Mouse (Mus musculus): ENCODE results near the gene Gnpnat1. TPM values are rescaled to one million over a fixed set of nuclear protein-coding genes. Genes with fewer than 3 reads are reported as not detected.

The Gnpnat1 gene
- polyA plus RNA-seq, 1 experiment from 2014 or later, result 33.7 TPM

DNA sequence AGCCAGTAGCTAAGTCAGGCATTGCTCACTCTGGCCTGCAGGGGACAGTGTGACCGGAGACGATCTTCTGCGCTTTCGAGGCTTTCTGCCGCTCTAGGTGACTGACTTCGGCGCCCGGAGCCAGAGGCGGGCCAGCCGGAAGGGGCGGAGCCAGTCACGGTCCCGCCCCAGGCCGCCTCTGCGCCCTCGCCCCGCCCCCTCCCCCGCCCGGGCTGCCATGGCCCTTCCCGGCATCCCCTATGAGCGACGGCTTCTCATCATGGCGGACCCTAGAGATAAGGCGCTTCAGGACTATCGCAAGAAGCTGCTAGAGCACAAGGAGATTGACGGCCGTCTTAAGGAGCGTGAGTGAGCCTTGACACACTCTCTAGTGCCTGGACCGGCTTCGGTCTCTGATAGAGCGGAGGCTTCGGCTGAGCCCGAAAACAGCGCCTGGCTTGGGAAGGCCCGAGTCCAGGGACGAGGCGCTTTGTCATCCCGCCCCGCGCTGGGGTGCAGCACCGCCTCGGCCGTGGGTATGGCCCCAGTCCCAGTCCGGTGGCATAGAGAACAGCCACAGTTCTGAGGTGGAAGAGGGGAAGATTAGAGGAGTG is 75.0 kb downstream of the Gnpnat1 start, which contains the start of gene Psmc6:
Psmc6 (plus strand) TSS at position 200 of the 593 bp plus-strand sequence.
- Histone ChIP-seq H3K4me2 (ENCODE audit: low read depth, low read length, severe bottlenecking) (peak within 1 kb of the TSS; percentile 61), H3K36me3 (ENCODE audit: control insufficient read depth, insufficient read depth, low read length) (no peaks in the 10 kb centered on the region; the same call in 1 of the 2 replicates), H3K4me1 (replicated peaks; ENCODE audit: control insufficient read depth, insufficient read depth, low read length) (0 out of 2 replicates have a peak, but pooled peaks cover 2% of the 10 kb centered on the region), H3K9ac (ENCODE audit: low read length) (peak within 1 kb of the TSS; percentile 90), H3K4me3 (ENCODE audit: low read depth, low read length) (peak within 1 kb of the TSS; percentile 63), H3K27ac (ENCODE audit: low read depth, low read length) (peak within 1 kb of the TSS; percentile 60), H3K9me3 (ENCODE audit: control insufficient read depth, low read length) (no peaks in the 10 kb centered on the region), H3K27me3 (ENCODE audit: control insufficient read depth, insufficient read depth, low read length) (no peaks in the 10 kb centered on the region)
- WGBS, result under 1% methylated on average over 42 of the region's 44 CpGs
- peak; percentile 98 for ATAC-seq (replicated peaks; ENCODE audit: low FRiP score)
- DNase-seq (ENCODE audit: low spot score), result peak; percentile 97

DNA sequence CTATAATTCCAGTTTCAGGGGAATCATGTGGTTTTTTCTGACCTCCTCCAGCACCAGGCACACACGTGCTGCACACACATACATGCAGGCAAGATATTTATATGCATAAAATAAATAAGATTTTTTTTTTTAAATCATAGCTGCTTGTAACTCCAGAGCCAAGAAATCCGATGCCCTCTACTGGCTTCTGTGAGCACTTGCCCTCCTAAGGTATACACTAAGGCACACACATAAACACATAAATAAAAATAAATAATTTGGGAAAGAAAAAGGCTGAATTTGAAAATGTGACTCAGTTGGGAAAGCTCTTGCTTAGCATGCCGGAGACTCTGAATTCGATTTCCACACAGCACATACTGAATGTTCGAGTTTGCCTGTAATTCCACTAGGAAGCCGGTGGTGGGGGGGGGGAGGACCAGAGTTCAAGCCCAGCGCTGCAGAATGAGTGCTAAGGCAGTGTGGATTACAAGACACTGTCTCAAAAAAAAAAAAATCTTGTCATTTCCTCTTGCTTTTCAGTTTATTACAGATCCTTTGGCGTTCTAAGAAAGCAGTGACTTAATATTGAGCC is 75.6 kb downstream of the Gnpnat1 start:
- Histone ChIP-seq H3K4me1 (replicated peaks; ENCODE audit: control insufficient read depth, insufficient read depth, low read length) (0 out of 2 replicates have a peak, but pooled peaks cover 2% of the 10 kb centered on the region), H3K9me3 (ENCODE audit: control insufficient read depth, low read length) (no peaks in the 10 kb centered on the region), H3K27ac (ENCODE audit: low read depth, low read length) (no peak overlapping the region), H3K4me3 (ENCODE audit: low read depth, low read length) (peak overlapping the region; percentile 63; the same call in 1 of the 2 replicates), H3K9ac (ENCODE audit: low read length) (peak overlapping the region; percentile 43; the same call in 1 of the 2 replicates), H3K27me3 (ENCODE audit: control insufficient read depth, insufficient read depth, low read length) (no peaks in the 10 kb centered on the region), H3K4me2 (ENCODE audit: low read depth, low read length, severe bottlenecking) (peak overlapping the region; percentile 47), H3K36me3 (ENCODE audit: control insufficient read depth, insufficient read depth, low read length) (no peaks in the 10 kb centered on the region; the same call in 1 of the 2 replicates)
- WGBS, result 13% methylated on average over 8 of the region's 8 CpGs
- DNase-seq (ENCODE audit: low spot score) (no peak), ATAC-seq (replicated peaks; ENCODE audit: low FRiP score) (peak; percentile 29)

- Histone ChIP-seq H3K27me3 (ENCODE audit: control insufficient read depth, insufficient read depth, low read length) (no peaks in the 10 kb centered on the region), H3K36me3 (ENCODE audit: control insufficient read depth, insufficient read depth, low read length) (no peaks in the 10 kb centered on the region; the same call in 1 of the 2 replicates), H3K9ac (ENCODE audit: low read length) (no peak overlapping the region), H3K4me2 (ENCODE audit: low read depth, low read length, severe bottlenecking) (no peak overlapping the region), H3K4me3 (ENCODE audit: low read depth, low read length) (no peak overlapping the region), H3K4me1 (replicated peaks; ENCODE audit: control insufficient read depth, insufficient read depth, low read length) (0 out of 2 replicates have a peak, but pooled peaks cover 2% of the 10 kb centered on the region), H3K9me3 (ENCODE audit: control insufficient read depth, low read length) (no peaks in the 10 kb centered on the region), H3K27ac (ENCODE audit: low read depth, low read length) (no peak overlapping the region)
- 93% methylated on average over 4 of the region's 4 CpGs for WGBS
- ATAC-seq (replicated peaks; ENCODE audit: low FRiP score), result no peak
- DNase-seq (ENCODE audit: low spot score), result no peak
These were observed 76.5 kb downstream of the Gnpnat1 start for GRCm38 (mm10) chr14:45328072-45328713.

Small RNAs within 50 kb of the gene (microRNA-seq; reads per million reads assigned to microRNA genes)
- not detected for gene Gm25353 (ENCODE audit: insufficient number of aligned reads)

Other genes with a start within 250 kb of the Gnpnat1 start
- 10.5 and 11.5 TPM in 2 replicates for gene Gpr137c, start 185.2 kb downstream of the Gnpnat1 start, polyA plus RNA-seq (2014; fragmentation: Nextera tagmentation; extraction: Ambion mirVana)
- gene Txndc16, start 184.6 kb downstream of the Gnpnat1 start, polyA plus RNA-seq (2014; fragmentation: Nextera tagmentation; extraction: Ambion mirVana), result 20.0 and 20.5 TPM in 2 replicates
- gene Ero1l, start 86.1 kb downstream of the Gnpnat1 start, polyA plus RNA-seq (2014; fragmentation: Nextera tagmentation; extraction: Ambion mirVana), result 30.4 and 36.6 TPM in 2 replicates
- gene Psmc6, start 75.1 kb downstream of the Gnpnat1 start, polyA plus RNA-seq (2014; fragmentation: Nextera tagmentation; extraction: Ambion mirVana), result 225 and 250 TPM in 2 replicates
- gene Styx, start 53.8 kb downstream of the Gnpnat1 start, polyA plus RNA-seq (2014; fragmentation: Nextera tagmentation; extraction: Ambion mirVana), result 38.5 TPM in 2 replicates
- 61.9 and 68.5 TPM in 2 replicates for gene Fermt2, start 125.2 kb upstream of the Gnpnat1 start, polyA plus RNA-seq (2014; fragmentation: Nextera tagmentation; extraction: Ambion mirVana)

Measured in forebrain, embryonic 11.5 days (tissue).